Mouse (Mus musculus) kidney, adult 9 months (tissue): ENCODE data around the gene Cog6.
A peak's percentile ranks its signal among the peaks of the same experiment; 100 is the strongest.

Source experiments
- DNase-seq: peaks from one replicate; pipeline ENCODE4 v3.0.0; 2022

The Cog6 gene

GRCm38 (mm10) chr3:52960951-52961350 is 56.1 kb downstream of the Cog6 start:
- DNase-seq: no peak

DNA sequence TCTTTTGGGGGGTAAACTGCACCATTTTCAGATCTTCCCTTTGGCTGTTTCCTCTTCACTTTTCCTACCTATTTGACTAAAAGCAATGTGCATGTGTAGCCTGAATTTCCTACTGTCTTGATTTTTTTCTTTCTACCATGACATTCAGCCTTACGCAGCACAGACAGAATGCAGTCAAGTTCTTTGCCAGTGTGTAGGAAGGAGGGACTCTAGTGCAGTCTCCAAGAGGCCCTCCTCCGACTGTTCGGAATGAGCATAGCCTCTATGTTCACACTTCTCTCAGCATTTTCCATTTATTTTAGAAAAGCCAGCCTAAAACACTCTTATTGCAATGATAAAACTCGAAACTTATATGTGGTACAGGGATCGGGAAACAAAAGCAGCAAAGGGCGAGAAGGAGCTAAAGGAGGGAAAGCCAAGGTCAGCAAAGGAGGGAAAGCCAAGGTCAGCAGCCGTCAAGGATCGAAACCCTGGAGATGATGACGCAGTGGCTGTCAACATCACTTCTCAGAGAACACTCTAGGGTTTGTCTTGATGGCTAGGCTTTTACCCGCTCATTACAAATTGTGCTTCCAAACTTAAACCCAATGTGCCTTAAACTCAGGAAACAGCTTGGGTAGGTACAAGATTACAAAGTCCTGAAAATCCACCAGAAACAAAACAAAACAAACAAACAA is 58.5 kb downstream of the Cog6 start:
- no peak for DNase-seq

DNA sequence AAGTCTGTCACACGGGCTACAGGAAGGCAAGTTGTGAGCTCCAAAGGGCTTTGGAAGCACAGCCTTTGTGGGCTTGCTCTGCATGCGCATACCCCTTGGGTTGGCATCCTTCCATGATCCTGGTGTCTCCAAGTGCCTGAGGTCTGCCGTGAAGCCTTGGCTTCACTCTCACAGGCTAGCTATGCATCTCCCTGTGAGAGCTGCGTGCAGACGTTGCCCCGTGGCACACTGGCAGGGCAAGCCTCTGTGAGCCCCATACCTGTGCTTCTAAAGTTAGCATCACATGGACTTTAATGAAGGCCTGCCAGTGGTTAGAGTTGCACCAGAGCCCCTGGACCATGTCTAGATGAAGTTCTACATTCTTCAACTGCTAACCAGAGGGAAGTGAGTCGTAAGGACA is 59.2 kb downstream of the Cog6 start:
- DNase-seq: no peak

- no peak for DNase-seq
These were observed 60.8 kb downstream of the Cog6 start for GRCm38 (mm10) chr3:52956236-52956635.

GRCm38 (mm10) chr3:52955481-52956019 is 61.5 kb downstream of the Cog6 start:
- peak; percentile 67 for DNase-seq

DNA sequence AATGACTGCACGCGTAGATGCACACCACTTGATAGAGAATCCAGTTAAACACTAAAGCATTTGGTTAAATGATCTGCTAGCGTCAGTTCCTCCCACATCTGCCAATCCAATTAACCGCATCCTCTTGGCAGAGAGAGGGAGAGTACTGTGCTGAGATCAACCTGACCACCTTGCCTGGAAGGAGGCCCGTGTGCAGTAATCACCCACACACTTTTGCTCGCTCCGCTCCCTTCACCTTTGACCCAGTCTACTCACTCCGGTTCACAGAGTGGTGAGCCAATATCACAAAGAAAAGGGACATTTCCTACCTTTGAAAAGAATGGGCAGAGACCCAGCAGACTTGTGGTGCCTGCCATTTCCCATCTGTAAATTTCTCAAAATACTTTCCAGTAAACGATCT is 62.4 kb downstream of the Cog6 start:
- DNase-seq: peak; percentile 78

DNA sequence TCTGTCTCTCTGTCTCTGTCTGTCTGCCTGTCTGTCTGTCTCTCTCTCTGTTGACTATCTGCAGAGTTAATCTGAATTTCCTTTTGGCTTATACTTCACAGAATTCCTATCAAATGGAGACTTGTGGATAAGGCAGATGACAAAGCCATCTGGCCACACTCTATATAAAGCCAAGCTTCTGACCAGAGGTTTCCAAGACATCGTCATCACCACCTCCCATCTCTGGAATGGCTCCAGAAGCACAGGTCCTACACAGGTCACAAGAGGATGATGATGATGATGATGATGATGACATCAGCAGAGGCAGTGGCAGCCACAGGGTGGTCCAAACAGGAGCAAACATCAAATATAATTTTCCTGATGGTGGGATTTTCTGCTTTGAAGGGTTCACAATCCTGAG is 63.2 kb downstream of the Cog6 start:
- no peak for DNase-seq

DNA sequence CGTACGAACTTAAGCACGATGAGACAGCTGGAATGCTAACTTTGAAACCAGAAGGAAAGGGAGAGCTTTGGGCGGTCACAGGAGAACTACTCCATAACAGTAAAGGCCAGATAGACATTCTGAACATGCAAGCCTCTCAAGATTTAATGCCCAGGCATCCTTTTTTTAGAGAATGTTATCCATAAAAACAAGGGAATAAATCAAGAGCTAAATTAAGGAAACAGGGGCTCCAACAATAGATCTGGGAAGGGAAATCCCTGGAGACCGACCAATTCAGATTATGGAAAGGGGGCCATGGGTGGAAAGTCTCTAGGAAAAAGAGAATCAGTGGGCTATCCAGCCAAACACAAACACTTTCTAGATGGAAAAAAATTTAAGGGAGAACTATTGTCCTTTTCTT is 68.2 kb downstream of the Cog6 start:
- peak; percentile 40 for DNase-seq

GRCm38 (mm10) chr3:52947444-52947843 is 69.6 kb downstream of the Cog6 start:
- DNase-seq: peak; percentile 32

DNA sequence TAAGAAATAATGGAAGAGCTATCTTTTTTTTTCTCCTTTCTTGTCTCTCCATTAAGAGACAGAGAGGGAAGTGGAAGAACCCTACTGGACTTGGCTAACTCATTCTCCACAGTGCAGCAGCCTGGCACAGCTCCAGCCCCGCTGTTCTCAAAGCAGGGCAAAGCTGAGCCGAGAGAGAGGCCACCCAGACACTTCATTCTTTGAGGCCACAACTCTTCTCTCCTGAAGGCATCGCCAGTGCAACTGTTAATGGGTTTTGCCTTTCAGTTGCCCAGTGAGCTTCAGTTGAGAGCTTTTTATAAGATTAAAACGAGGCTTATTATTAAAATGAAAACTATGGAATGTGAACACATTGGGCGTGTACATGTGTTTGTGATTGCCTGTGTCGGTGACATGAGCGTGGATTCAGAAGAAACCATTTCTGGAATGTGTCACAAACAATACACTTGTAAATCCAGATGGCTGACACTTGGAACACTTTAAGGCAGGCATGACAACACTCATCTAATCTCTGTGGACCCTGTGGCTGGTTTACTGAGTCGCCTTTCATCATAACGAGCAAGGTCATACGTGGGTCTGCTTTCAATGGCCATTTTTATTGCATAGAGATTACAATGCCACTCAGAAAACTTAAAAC is 76.1 kb downstream of the Cog6 start:
- no peak for DNase-seq

DNA sequence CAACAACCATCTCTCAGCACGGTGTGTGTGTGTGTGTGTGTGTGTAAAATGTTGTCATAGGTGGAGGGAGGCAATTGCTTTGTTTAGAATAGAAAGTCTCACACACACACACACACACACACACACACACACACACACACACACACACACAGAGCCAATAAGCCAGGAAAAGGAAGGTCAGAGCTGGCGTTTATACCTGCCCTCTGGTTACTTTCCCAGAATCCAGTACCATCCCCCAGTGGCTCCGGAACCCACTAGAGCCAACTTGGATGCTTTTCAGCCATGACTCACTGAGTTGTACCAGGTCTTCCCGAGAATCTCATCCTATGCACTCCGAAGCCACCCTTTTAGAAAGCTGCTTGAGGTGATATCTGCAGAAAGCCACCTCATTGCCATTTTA is 78.6 kb downstream of the Cog6 start:
- DNase-seq: peak; percentile 56

DNA sequence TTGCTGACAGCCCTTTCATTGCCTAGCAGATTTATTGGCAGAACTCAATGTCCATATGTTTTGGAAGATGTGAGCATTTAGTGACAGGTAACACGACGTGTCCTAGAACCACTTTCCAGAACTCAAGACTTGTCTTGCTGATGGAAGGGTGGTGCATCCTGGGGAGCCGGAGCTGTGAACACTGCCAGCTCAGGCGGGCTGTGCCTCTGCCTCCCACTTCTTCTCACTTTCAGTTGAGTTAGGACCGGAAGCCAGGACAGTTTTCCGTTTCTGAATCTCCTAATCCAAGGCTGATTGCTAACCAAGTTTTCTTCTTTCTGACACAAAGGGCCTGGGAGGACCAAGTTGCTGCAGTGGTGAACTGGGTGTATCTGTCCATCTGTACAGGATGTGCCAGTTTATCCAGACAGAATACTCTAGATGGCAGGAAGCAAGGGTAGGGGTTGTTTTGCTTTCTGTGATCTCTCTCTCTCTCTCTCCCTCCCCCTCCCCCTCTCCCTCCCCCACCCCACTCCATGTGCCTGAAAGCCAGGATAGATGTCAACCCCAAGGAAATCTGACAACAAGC is 79.2 kb downstream of the Cog6 start:
- no peak for DNase-seq

DNA sequence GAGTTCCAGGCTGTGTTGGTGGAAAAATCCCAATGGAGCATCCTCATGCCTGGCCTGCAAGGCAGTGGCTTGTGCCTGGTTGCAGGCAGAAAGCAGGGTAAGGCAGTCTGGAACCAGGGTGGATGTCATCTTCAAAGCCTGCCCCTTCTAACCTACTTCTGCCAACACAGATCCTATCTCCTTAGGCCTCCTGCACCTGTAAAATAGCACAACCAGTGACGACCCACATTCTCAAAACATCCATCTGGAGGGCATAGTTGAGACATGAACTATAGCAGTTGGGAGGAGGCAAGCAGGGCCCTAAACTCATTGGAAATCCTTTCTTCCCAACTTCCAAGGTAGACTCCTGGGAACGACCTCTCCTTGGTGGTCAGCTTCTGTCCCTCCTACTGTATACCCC is 85.1 kb downstream of the Cog6 start:
- DNase-seq: no peak
